Mouse (Mus musculus) urinary bladder, postnatal 10 days (tissue): Measurements from ENCODE around the gene Cdhr3.
"Not testable (repeated sequence)": the region's sequence is repeated elsewhere in the genome, so short reads cannot be mapped to it uniquely, and the experiment has no call there.

ENCODE experiments used
- DNase-seq: peaks from one replicate; pipeline ENCODE4 v3.0.0; 2022; ENCODE audit warnings: low spot score

Gene Cdhr3

GRCm38 (mm10) chr12:33076309-33076708 lies 16.4 kb downstream of the Cdhr3 start:
- no peak for DNase-seq

- DNase-seq: no peak
These were observed 20.6 kb downstream of the Cdhr3 start for GRCm38 (mm10) chr12:33071901-33072672.

GRCm38 (mm10) chr12:33068977-33069376 lies 23.7 kb downstream of the Cdhr3 start:
- no peak for DNase-seq

GRCm38 (mm10) chr12:33066355-33066754 lies 26.3 kb downstream of the Cdhr3 start:
- DNase-seq: no peak

GRCm38 (mm10) chr12:33065162-33065561 lies 27.5 kb downstream of the Cdhr3 start:
- no peak for DNase-seq

GRCm38 (mm10) chr12:33064266-33064665 lies 28.4 kb downstream of the Cdhr3 start:
- no peak for DNase-seq

- DNase-seq: no peak
These were observed 29.4 kb downstream of the Cdhr3 start for GRCm38 (mm10) chr12:33063250-33063649.

- DNase-seq: not testable (repeated sequence)
These were observed 30.3 kb downstream of the Cdhr3 start for GRCm38 (mm10) chr12:33062379-33062778.

- DNase-seq: no peak
These were observed 31.0 kb downstream of the Cdhr3 start for GRCm38 (mm10) chr12:33061651-33062050.

GRCm38 (mm10) chr12:33057231-33058048 lies 35.2 kb downstream of the Cdhr3 start:
- DNase-seq: no peak

GRCm38 (mm10) chr12:33056574-33056973 lies 36.1 kb downstream of the Cdhr3 start:
- no peak for DNase-seq

GRCm38 (mm10) chr12:33056074-33056473 lies 36.6 kb downstream of the Cdhr3 start:
- DNase-seq: no peak

GRCm38 (mm10) chr12:33053746-33054145 lies 38.9 kb downstream of the Cdhr3 start:
- no peak for DNase-seq

- DNase-seq: no peak
These were observed 39.4 kb downstream of the Cdhr3 start for GRCm38 (mm10) chr12:33053311-33053710.

- no peak for DNase-seq
These were observed 44.3 kb downstream of the Cdhr3 start for GRCm38 (mm10) chr12:33048391-33048790.

GRCm38 (mm10) chr12:33046434-33046833 lies 46.2 kb downstream of the Cdhr3 start:
- DNase-seq: no peak

- DNase-seq: no peak
These were observed 46.9 kb downstream of the Cdhr3 start for GRCm38 (mm10) chr12:33045533-33046361.

GRCm38 (mm10) chr12:33041476-33041875 lies 51.2 kb downstream of the Cdhr3 start:
- no peak for DNase-seq

GRCm38 (mm10) chr12:33040811-33041210 lies 51.9 kb downstream of the Cdhr3 start:
- no peak for DNase-seq

GRCm38 (mm10) chr12:33038676-33039075 lies 54.0 kb downstream of the Cdhr3 start:
- DNase-seq: no peak

GRCm38 (mm10) chr12:33035719-33036521 lies 56.8 kb downstream of the Cdhr3 start:
- DNase-seq: no peak
